Mouse (Mus musculus) G1E (cell line): ENCODE measurements around the gene Ninj1. TPM values are rescaled to one million over a fixed set of nuclear protein-coding genes. Genes with fewer than 3 reads are reported as not detected.

Experiments used
- ATAC-seq: 2 replicates; pipeline ENCODE4 v1.8.0; 2016; ENCODE audit warnings: mild to moderate bottlenecking; ENCODE audit not compliant: insufficient number of reproducible peaks, poor library complexity, low FRiP score, severe bottlenecking; ENCODE audit errors: extremely low read depth
- DNase-seq: peaks from one replicate; pipeline ENCODE4 v3.0.0; 2012; ENCODE audit warnings: low spot score
- H3K27me3 ChIP-seq: 2 replicates; pipeline ENCODE4 v1.6.1; 2012; ENCODE audit warnings: mild to moderate bottlenecking, low read length, inconsistent platforms; ENCODE audit not compliant: insufficient read depth
- H3K36me3 ChIP-seq: replicated peaks from 2 replicates; pipeline ENCODE3; 2012; ENCODE audit warnings: mild to moderate bottlenecking, inconsistent platforms
- H3K4me1 ChIP-seq: 2 replicates; pipeline ENCODE4 v1.6.1; 2012; ENCODE audit warnings: low read depth, low read length, inconsistent platforms, mixed read lengths; ENCODE audit not compliant: insufficient read depth
- H3K4me3 ChIP-seq: 2 replicates; pipeline ENCODE4 v1.5.1; 2012; ENCODE audit warnings: low read depth, mild to moderate bottlenecking, inconsistent platforms, low read length, moderate library complexity, mixed read lengths
- H3K9me3 ChIP-seq: replicated peaks from 2 replicates; pipeline ENCODE4 v1.6.1; 2012; ENCODE audit warnings: inconsistent platforms
- CTCF ChIP-seq: IDR thresholded peaks from 2 replicates; pipeline ENCODE4 v1.5.1; 2012; ENCODE audit warnings: low read depth, low read length, inconsistent platforms, mixed read lengths
- GATA1 ChIP-seq: IDR thresholded peaks from 2 replicates; pipeline ENCODE4 v1.6.1; 2012; ENCODE audit warnings: borderline replicate concordance, low read length, inconsistent platforms, mixed read lengths
- GATA2 ChIP-seq: IDR thresholded peaks from 2 replicates; pipeline ENCODE4 v1.6.1; 2012; ENCODE audit warnings: low read depth, low read length, inconsistent platforms, borderline replicate concordance
- POLR2AphosphoS5 ChIP-seq: IDR thresholded peaks from 2 replicates; pipeline ENCODE4 v1.6.1; 2012; ENCODE audit warnings: low read depth, low read length, inconsistent platforms; ENCODE audit not compliant: insufficient replicate concordance
- TAL1 ChIP-seq: conservative IDR thresholded peaks from 2 replicates; pipeline ENCODE4 v1.6.1; 2012; ENCODE audit warnings: low read depth, low read length, inconsistent platforms, mixed read lengths
- polyA plus RNA-seq: library from polyadenylated mRNA; stranded (reverse); fragments of >175 nt; gene quantifications from 2 replicates; pipeline ENCODE4 v1.2.3, GENCODE M21; 2012
- total RNA-seq, 2 experiments: library from RNA; stranded (forward) in 1 of 2; stranded (reverse) in 1 of 2; fragments of 200-1000 nt in 1 of 2; fragments of >200 nt in 1 of 2; fragmentation: Nextera tagmentation in 1 of 2; gene quantifications; 2 replicates each; pipeline ENCODE4 v1.2.3; 2014 to 2017

Ninj1 gene
- total and polyA plus RNA-seq, 3 experiments = 10.1 to 61.7 (median 13.2) TPM

DNA sequence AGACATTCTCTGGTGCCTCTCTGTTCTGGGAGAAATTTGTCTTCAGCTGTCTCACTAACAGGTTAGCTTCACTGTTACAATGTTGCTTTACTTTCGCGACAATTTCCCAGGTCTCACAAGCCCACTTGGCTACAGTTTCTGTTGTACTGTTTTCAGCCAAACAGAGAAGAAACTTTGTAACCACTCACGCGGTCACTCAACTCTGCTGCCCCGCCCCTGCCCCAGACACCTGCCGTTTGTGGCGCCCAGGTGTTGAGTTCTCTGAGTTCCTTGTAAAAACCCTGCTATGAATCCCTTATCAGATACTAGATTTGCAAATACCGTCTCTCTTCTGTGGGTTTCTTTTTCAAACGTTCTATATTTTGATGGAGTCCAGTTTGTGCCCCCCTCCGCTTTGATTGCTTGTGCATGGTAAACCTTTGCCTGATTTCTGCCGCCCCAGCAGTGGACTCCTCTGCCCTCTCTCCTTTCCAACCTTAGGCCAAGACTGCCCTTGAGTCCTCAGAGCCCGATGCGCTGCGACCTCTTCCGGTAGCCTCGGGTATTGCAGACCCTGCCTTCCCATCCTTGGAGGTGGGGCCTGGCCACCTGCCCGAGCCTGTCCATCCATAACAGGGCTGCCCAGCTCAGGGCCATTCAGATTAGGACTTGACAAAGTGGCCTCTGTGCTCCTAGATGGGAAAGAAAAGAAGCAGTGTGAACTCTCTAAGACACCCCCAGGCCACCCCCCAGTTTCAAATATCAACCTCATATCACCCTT, 17.7 kb upstream of the Ninj1 start:
- Histone ChIP-seq H3K4me1 (no peaks in the 10 kb centered on the region), H3K4me3 (no peak overlapping the region), H3K36me3 (no peaks in the 10 kb centered on the region), H3K27me3 (peaks cover 21% of the 10 kb centered on the region; the same call in 1 of the 2 replicates), H3K9me3 (no peaks in the 10 kb centered on the region)
- ATAC-seq = 0 out of 2 replicates have a peak, but pooled peaks have one; percentile 15
- no peak for TF ChIP-seq GATA1
- TF ChIP-seq GATA2 = no peak
- TF ChIP-seq TAL1 = no peak
- peak; percentile 81 for TF ChIP-seq CTCF
- DNase-seq = peak; percentile 31

DNA sequence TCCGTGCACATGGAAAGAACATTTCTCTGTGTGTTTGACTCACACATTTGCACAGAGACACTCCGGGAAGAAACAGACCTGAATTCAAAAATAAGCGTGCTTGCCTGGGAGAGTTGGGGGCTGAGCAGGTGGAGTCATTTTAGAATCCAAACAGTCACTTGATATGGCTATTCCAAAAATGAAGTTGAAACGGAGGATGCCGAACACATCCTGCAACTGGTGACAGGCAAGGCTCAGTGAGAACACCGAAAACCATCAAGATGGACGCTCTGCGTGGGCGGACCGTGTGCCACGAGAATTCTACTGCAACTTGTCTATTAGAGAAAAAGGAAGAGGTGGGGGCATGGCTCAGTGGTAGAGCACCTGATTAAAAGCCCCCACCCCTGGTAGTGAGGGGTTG, 16.7 kb upstream of the Ninj1 start:
- H3K4me1 ChIP-seq = no peaks in the 10 kb centered on the region
- H3K36me3 ChIP-seq = no peaks in the 10 kb centered on the region
- no peak overlapping the region for H3K4me3 ChIP-seq
- H3K27me3 ChIP-seq = peaks cover 23% of the 10 kb centered on the region; the same call in 1 of the 2 replicates
- TF ChIP-seq GATA1 (no peak), TAL1 (no peak), POLR2AphosphoS5 (no peak)
- no peaks in the 10 kb centered on the region for H3K9me3 ChIP-seq
- DNase-seq (no peak), ATAC-seq (no peak)

DNA sequence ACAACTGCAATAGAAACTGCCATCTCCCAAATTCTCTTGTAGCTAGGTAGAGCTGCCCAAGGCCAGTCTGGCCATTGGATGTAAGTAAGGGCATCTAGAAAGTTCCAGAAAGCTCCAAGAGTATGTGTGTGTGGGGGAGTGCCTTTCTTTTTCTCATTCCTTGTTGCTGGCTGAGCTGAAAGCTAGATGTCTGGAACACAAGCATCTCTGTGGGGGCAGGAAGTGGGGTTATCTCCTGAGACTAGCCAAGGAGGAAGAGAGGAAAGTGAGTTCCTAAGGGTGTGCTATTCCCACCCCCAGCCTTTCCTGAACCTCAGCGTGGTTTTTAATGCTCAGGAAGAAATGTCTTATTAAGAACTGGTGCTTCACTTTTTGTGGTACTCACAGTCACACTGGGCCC, 15.6 kb upstream of the Ninj1 start:
- DNase-seq (no peak), ATAC-seq (no peak)
- peaks cover 21% of the 10 kb centered on the region; the same call in 1 of the 2 replicates for H3K27me3 ChIP-seq
- TF ChIP-seq TAL1 (no peak), CTCF (no peak), GATA1 (no peak), GATA2 (no peak), POLR2AphosphoS5 (no peak)
- no peaks in the 10 kb centered on the region for H3K36me3 ChIP-seq
- no peaks in the 10 kb centered on the region for H3K9me3 ChIP-seq
- H3K4me1 ChIP-seq = no peaks in the 10 kb centered on the region
- H3K4me3 ChIP-seq = no peak overlapping the region

DNA sequence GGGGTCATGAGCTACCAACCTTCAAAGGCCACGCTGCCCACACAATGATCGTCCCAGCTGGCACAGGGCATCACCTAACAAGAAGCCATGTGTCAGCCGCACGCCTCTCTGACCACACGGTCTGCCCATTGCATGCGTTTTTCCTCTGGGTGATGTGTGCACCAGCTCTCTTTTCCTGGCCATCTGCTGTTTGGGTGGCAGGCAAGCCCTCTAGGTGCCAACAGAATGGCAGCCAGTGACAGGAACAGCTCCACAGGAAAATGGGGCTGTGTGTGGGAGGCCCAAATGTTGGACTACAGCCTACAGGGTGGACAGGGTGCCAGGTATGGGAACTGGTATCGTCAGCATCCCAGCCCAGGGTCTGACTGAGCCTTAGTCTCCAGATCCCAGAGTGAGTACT, 14.9 kb upstream of the Ninj1 start:
- no peak for DNase-seq
- ATAC-seq = no peak
- no peak for TF ChIP-seq CTCF
- no peak for TF ChIP-seq POLR2AphosphoS5
- TF ChIP-seq GATA2 = no peak
- no peak for TF ChIP-seq TAL1
- no peak for TF ChIP-seq GATA1

DNA sequence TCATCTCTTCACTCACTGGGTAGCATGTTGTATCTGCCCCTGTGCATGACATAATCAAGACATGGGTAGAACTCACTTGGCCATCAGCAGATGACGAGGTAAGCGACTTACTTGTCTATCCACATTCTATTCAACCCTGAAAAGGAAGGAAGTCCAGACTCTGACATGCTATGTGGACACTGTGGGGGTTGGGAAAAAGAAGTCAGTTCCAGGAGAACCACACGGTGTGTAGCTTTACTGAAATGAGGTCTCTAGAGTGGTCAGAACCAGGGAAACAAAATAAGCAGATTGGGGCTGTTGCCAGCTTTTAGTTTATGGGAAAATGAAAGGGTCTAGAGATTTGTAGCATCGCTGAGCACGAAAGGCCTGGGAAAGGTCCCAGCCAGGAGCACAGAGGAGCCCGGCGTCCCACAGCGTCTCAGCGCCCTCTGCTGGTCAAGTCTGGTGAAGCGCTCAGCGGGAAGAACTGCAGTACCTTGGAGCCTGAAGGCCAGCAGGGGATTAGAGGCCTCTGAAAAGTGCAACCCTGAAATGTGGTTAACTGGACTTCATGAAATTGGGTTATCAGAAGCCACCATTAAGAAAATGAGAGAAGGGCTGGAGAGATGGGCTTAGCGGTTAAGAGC, 14.2 kb upstream of the Ninj1 start:
- peak; percentile 22; the same call in 1 of the 2 replicates for ATAC-seq
- no peaks in the 10 kb centered on the region for H3K9me3 ChIP-seq
- H3K36me3 ChIP-seq = no peaks in the 10 kb centered on the region
- peak; percentile 53 for DNase-seq
- TF ChIP-seq POLR2AphosphoS5 (no peak), GATA2 (no peak), GATA1 (no peak), CTCF (peak; percentile 81), TAL1 (no peak)
- peaks cover 19% of the 10 kb centered on the region; the same call in 1 of the 2 replicates for H3K27me3 ChIP-seq
- no peak overlapping the region for H3K4me3 ChIP-seq
- no peaks in the 10 kb centered on the region for H3K4me1 ChIP-seq

More for the DNA sequence above, 14.9 kb upstream of the Ninj1 start:
- no peak overlapping the region for H3K4me3 ChIP-seq
- H3K27me3 ChIP-seq = peaks cover 19% of the 10 kb centered on the region; the same call in 1 of the 2 replicates
- H3K9me3 ChIP-seq = no peaks in the 10 kb centered on the region
- H3K36me3 ChIP-seq = no peaks in the 10 kb centered on the region
- no peaks in the 10 kb centered on the region for H3K4me1 ChIP-seq

DNA sequence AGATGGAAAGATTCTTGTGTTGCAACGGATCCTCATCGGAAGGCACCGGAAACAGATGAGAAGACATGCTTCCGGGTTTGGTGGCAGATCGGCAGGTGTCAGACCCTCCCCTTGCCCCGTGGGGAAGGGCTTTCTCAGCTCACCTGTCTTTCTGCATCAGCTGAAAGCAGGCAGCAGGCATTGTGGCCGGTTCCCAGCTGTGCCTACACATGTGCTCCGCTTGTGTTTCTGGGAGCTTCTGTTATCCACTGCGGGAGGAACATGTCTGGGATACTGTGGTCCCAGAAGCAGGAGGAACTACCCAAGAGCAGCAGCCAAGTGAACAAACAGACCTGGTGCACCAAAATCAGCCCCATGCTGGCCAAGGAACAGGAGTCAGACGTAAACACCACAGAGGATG, 11.8 kb upstream of the Ninj1 start:
- 0 out of 2 replicates have a peak, but pooled peaks cover 3% of the 10 kb centered on the region for H3K4me1 ChIP-seq
- TF ChIP-seq GATA2 (no peak), TAL1 (no peak), POLR2AphosphoS5 (no peak), GATA1 (no peak)

More for the DNA sequence above, 11.8 kb upstream of the Ninj1 start:
- H3K9me3 ChIP-seq = no peaks in the 10 kb centered on the region
- no peak for DNase-seq
- peaks cover 33% of the 10 kb centered on the region for H3K27me3 ChIP-seq
- no peaks in the 10 kb centered on the region for H3K36me3 ChIP-seq
- ATAC-seq = no peak
- no peak overlapping the region for H3K4me3 ChIP-seq
